Mouse (Mus musculus): Measurements from ENCODE around the gene Ebp. TPM values are rescaled to one million over a fixed set of nuclear protein-coding genes. Genes with fewer than 3 reads are reported as not detected.

Ebp gene
- polyA plus RNA-seq, 1 experiment from 2014 or later = 28.0 TPM

GRCm38 (mm10) chrX:8206015-8206693 lies 12.8 kb upstream of the Ebp start, which contains the start of gene Porcn:
Gene Porcn (minus strand): TSS chrX:8206525.
- H3K4me1 ChIP-seq (ENCODE audit: control insufficient read depth in 2 of 2, insufficient read depth in 2 of 2, low read length in 2 of 2) = no peaks in the 10 kb centered on the region
- H3K27me3 ChIP-seq (ENCODE audit: control insufficient read depth, insufficient read depth, low read length) = no peaks in the 10 kb centered on the region
- 0 out of 2 replicates have a peak, but pooled peaks have one; percentile 56 for ATAC-seq (ENCODE audit: insufficient number of reproducible peaks, insufficient read depth, low FRiP score, low read depth)
- H3K9ac ChIP-seq (ENCODE audit: low read length) = peak within 1 kb of the TSS; percentile 71
- no peaks in the 10 kb centered on the region for H3K9me3 ChIP-seq (ENCODE audit: control insufficient read depth, low read length)
- no peak within 1 kb of the TSS for H3K27ac ChIP-seq (replicated peaks in 1 of 2; ENCODE audit: control insufficient read depth in 1 of 2, insufficient read depth in 1 of 2, low read depth in 2 of 2, low read length in 2 of 2)
- H3K36me3 ChIP-seq (ENCODE audit: control insufficient read depth, insufficient read depth, low read length) = no peaks in the 10 kb centered on the region
- WGBS = 18% methylated on average over 34 of the region's 46 CpGs
- peak within 1 kb of the TSS; percentile 47 to 65 for H3K4me3 ChIP-seq (ENCODE audit: control insufficient read depth in 1 of 2, insufficient read depth in 1 of 2, low read depth in 1 of 2, low read length in 2 of 2)
- peak within 1 kb of the TSS; percentile 77 for H3K4me2 ChIP-seq (ENCODE audit: low read length)

GRCm38 (mm10) chrX:8205551-8205950 lies 12.2 kb upstream of the Ebp start:
- Histone ChIP-seq H3K4me1 (ENCODE audit: control insufficient read depth in 2 of 2, insufficient read depth in 2 of 2, low read length in 2 of 2) (no peaks in the 10 kb centered on the region), H3K9ac (ENCODE audit: low read length) (no peak overlapping the region; the same call in 1 of the 2 replicates), H3K27me3 (ENCODE audit: control insufficient read depth, insufficient read depth, low read length) (no peaks in the 10 kb centered on the region), H3K27ac (replicated peaks in 1 of 2; ENCODE audit: control insufficient read depth in 1 of 2, insufficient read depth in 1 of 2, low read depth in 2 of 2, low read length in 2 of 2) (no peak overlapping the region), H3K9me3 (ENCODE audit: control insufficient read depth, low read length) (no peaks in the 10 kb centered on the region), H3K4me2 (ENCODE audit: low read length) (peak overlapping the region; percentile 77), H3K4me3 (ENCODE audit: control insufficient read depth in 1 of 2, insufficient read depth in 1 of 2, low read depth in 1 of 2, low read length in 2 of 2) (peak overlapping the region in 1 of 2 experiments; percentile 47; a peak in 2 of 4 replicates), H3K36me3 (ENCODE audit: control insufficient read depth, insufficient read depth, low read length) (no peaks in the 10 kb centered on the region)
- ATAC-seq (ENCODE audit: insufficient number of reproducible peaks, insufficient read depth, low FRiP score, low read depth) = no peak
- 40% methylated on average over 7 of the region's 7 CpGs for WGBS

DNA sequence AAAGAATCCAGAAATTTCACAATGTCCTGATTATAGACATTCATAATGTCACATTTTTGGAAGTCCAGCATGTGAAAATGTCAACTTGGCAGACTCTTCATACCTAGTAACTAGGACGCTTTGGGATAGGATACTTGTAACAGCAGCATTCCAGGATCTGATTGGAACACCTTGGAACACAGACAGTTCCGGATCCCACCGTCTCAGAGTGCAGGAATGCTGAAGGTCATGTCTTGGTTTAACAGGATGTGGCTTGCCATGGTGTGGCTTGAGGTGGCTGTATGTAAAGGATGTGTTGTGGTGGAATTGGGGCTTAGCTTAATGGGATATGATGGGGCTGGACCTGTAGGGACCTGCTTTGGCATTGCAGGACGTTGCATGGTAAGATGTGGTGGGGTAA lies 11.8 kb upstream of the Ebp start:
- ATAC-seq (ENCODE audit: insufficient number of reproducible peaks, insufficient read depth, low FRiP score, low read depth) = no peak
- H3K4me3 ChIP-seq (ENCODE audit: control insufficient read depth in 1 of 2, insufficient read depth in 1 of 2, low read depth in 1 of 2, low read length in 2 of 2) = no peak overlapping the region
- H3K9ac ChIP-seq (ENCODE audit: low read length) = no peak overlapping the region
- H3K36me3 ChIP-seq (ENCODE audit: control insufficient read depth, insufficient read depth, low read length) = no peaks in the 10 kb centered on the region
- H3K4me1 ChIP-seq (ENCODE audit: control insufficient read depth in 2 of 2, insufficient read depth in 2 of 2, low read length in 2 of 2) = no peaks in the 10 kb centered on the region
- no peaks in the 10 kb centered on the region for H3K27me3 ChIP-seq (ENCODE audit: control insufficient read depth, insufficient read depth, low read length)
- H3K27ac ChIP-seq (replicated peaks in 1 of 2; ENCODE audit: control insufficient read depth in 1 of 2, insufficient read depth in 1 of 2, low read depth in 2 of 2, low read length in 2 of 2) = no peak overlapping the region
- WGBS = 50% methylated on average over 4 of the region's 4 CpGs
- H3K4me2 ChIP-seq (ENCODE audit: low read length) = no peak overlapping the region
- no peaks in the 10 kb centered on the region for H3K9me3 ChIP-seq (ENCODE audit: control insufficient read depth, low read length)

DNA sequence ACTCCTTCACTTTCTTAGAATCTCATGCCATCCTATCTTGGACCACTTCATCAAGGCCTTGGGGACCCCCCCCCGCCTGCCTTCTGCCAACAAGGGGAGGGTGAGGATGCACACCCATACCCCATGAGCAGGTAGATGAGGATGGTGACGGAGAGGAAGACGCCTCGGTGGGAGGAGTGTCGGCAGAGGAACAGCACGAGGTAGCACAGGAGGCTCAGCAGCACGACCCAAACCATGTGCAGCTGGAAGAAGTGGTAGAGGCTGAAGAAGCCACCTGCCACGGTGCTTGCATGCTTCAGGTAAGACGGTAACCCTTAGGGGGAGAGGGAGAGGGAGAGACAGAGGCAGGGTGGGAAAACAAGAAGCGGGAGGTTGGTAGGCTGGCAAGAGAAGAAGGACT lies 10.8 kb upstream of the Ebp start:
- no peak overlapping the region for H3K4me3 ChIP-seq (ENCODE audit: control insufficient read depth in 1 of 2, insufficient read depth in 1 of 2, low read depth in 1 of 2, low read length in 2 of 2)
- WGBS = 81% methylated on average over 10 of the region's 10 CpGs
- no peak for ATAC-seq (ENCODE audit: insufficient number of reproducible peaks, insufficient read depth, low FRiP score, low read depth)

GRCm38 (mm10) chrX:8203105-8203504 lies 9.8 kb upstream of the Ebp start:
- WGBS = 80% methylated on average over 14 of the region's 14 CpGs
- no peaks in the 10 kb centered on the region for H3K9me3 ChIP-seq (ENCODE audit: control insufficient read depth, low read length)

More for the DNA sequence above, 10.8 kb upstream of the Ebp start:
- no peak overlapping the region for H3K27ac ChIP-seq (replicated peaks in 1 of 2; ENCODE audit: control insufficient read depth in 1 of 2, insufficient read depth in 1 of 2, low read depth in 2 of 2, low read length in 2 of 2)
- H3K4me1 ChIP-seq (ENCODE audit: control insufficient read depth in 2 of 2, insufficient read depth in 2 of 2, low read length in 2 of 2) = no peaks in the 10 kb centered on the region
- no peaks in the 10 kb centered on the region for H3K27me3 ChIP-seq (ENCODE audit: control insufficient read depth, insufficient read depth, low read length)
- H3K9me3 ChIP-seq (ENCODE audit: control insufficient read depth, low read length) = no peaks in the 10 kb centered on the region
- H3K9ac ChIP-seq (ENCODE audit: low read length) = no peak overlapping the region
- H3K4me2 ChIP-seq (ENCODE audit: low read length) = no peak overlapping the region
- H3K36me3 ChIP-seq (ENCODE audit: control insufficient read depth, insufficient read depth, low read length) = no peaks in the 10 kb centered on the region

GRCm38 (mm10) chrX:8192640-8193418 lies 483 bp downstream of the Ebp start:
- peak; percentile 95 for ATAC-seq (ENCODE audit: insufficient number of reproducible peaks, insufficient read depth, low FRiP score, low read depth)
- 13% methylated on average over 38 of the region's 38 CpGs for WGBS
- Histone ChIP-seq H3K4me3 (ENCODE audit: control insufficient read depth in 1 of 2, insufficient read depth in 1 of 2, low read depth in 1 of 2, low read length in 2 of 2) (peak overlapping the region; percentile 57), H3K4me2 (ENCODE audit: low read length) (peak overlapping the region; percentile 71), H3K36me3 (ENCODE audit: control insufficient read depth, insufficient read depth, low read length) (no peaks in the 10 kb centered on the region), H3K4me1 (ENCODE audit: control insufficient read depth in 2 of 2, insufficient read depth in 2 of 2, low read length in 2 of 2) (no peaks in the 10 kb centered on the region; a peak in 1 of 4 replicates), H3K27me3 (ENCODE audit: control insufficient read depth, insufficient read depth, low read length) (no peaks in the 10 kb centered on the region), H3K9ac (ENCODE audit: low read length) (peak overlapping the region; percentile 72), H3K9me3 (ENCODE audit: control insufficient read depth, low read length) (no peaks in the 10 kb centered on the region), H3K27ac (replicated peaks in 1 of 2; ENCODE audit: control insufficient read depth in 1 of 2, insufficient read depth in 1 of 2, low read depth in 2 of 2, low read length in 2 of 2) (peak overlapping the region; percentile 47 to 57; a peak in 3 of 4 replicates)

More at GRCm38 (mm10) chrX:8203105-8203504, 9.8 kb upstream of the Ebp start:
- H3K27ac ChIP-seq (replicated peaks in 1 of 2; ENCODE audit: control insufficient read depth in 1 of 2, insufficient read depth in 1 of 2, low read depth in 2 of 2, low read length in 2 of 2) = no peak overlapping the region
- no peak overlapping the region for H3K4me2 ChIP-seq (ENCODE audit: low read length)
- H3K4me1 ChIP-seq (ENCODE audit: control insufficient read depth in 2 of 2, insufficient read depth in 2 of 2, low read length in 2 of 2) = no peaks in the 10 kb centered on the region
- H3K36me3 ChIP-seq (ENCODE audit: control insufficient read depth, insufficient read depth, low read length) = no peaks in the 10 kb centered on the region
- no peak overlapping the region for H3K4me3 ChIP-seq (ENCODE audit: control insufficient read depth in 1 of 2, insufficient read depth in 1 of 2, low read depth in 1 of 2, low read length in 2 of 2)
- H3K9ac ChIP-seq (ENCODE audit: low read length) = no peak overlapping the region
- no peak for ATAC-seq (ENCODE audit: insufficient number of reproducible peaks, insufficient read depth, low FRiP score, low read depth)
- H3K27me3 ChIP-seq (ENCODE audit: control insufficient read depth, insufficient read depth, low read length) = no peaks in the 10 kb centered on the region

GRCm38 (mm10) chrX:8192126-8192639 lies 1.1 kb downstream of the Ebp start:
- no peaks in the 10 kb centered on the region for H3K27me3 ChIP-seq (ENCODE audit: control insufficient read depth, insufficient read depth, low read length)
- WGBS = 16% methylated on average over 13 of the region's 13 CpGs
- H3K4me3 ChIP-seq (ENCODE audit: control insufficient read depth in 1 of 2, insufficient read depth in 1 of 2, low read depth in 1 of 2, low read length in 2 of 2) = peak overlapping the region; percentile 57
- peak overlapping the region; percentile 72 for H3K9ac ChIP-seq (ENCODE audit: low read length)
- ATAC-seq (ENCODE audit: insufficient number of reproducible peaks, insufficient read depth, low FRiP score, low read depth) = no peak; the same call in 1 of the 2 replicates
- no peaks in the 10 kb centered on the region; a peak in 1 of 4 replicates for H3K4me1 ChIP-seq (ENCODE audit: control insufficient read depth in 2 of 2, insufficient read depth in 2 of 2, low read length in 2 of 2)
- H3K4me2 ChIP-seq (ENCODE audit: low read length) = peak overlapping the region; percentile 71
- H3K9me3 ChIP-seq (ENCODE audit: control insufficient read depth, low read length) = no peaks in the 10 kb centered on the region
- H3K27ac ChIP-seq (replicated peaks in 1 of 2; ENCODE audit: control insufficient read depth in 1 of 2, insufficient read depth in 1 of 2, low read depth in 2 of 2, low read length in 2 of 2) = no peak overlapping the region
- no peaks in the 10 kb centered on the region for H3K36me3 ChIP-seq (ENCODE audit: control insufficient read depth, insufficient read depth, low read length)

Measured in heart, embryonic 14.5 days (tissue).